Mouse (Mus musculus): ENCODE measurements around the gene Lime1. TPM values are rescaled to one million over a fixed set of nuclear protein-coding genes. Genes with fewer than 3 reads are reported as not detected.

The Lime1 gene
- polyA plus RNA-seq, 1 experiment: 47.7 TPM

DNA sequence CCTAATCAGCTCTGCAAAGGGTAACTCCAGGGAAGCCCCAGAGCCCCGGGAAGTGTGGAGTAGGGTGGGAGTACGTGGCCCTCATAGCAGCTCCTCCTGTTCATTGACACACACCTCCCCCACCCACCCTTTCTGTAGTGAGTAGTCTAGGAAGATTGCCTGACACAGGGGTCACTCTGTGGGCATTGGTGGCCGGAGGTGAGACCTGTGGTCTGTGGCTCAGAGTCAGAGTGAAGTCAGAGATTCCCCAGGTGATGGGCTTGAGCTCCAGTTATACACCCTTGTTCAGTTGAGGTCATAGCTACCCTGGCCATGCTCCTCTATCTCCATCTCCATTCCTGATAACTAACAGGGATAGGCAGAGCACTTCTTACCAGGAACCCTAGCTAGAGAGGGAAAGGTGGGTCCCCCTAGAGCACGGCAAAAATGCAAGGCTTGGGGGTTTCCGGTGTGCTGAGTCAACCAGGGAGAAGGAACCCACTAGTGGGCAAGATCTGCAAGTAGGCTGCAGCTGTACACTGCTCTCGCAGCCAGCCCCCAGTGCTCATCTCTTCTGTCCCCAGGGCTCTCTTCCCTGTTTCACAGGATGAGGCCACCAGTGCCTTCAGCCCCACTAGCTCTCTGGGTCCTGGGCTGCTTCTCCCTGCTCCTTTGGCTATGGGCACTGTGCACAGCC lies 1.9 kb downstream of the Lime1 start:
- TF ChIP-seq CTCF (IDR thresholded peaks at IDR 0.05; ENCODE audit: control insufficient read depth, insufficient read depth, low read length) (no peak), POLR2A (IDR thresholded peaks at IDR 0.05; ENCODE audit: borderline replicate concordance, control insufficient read depth, low read depth, low read length) (no peak)
- Histone ChIP-seq H3K4me1 (ENCODE audit: control insufficient read depth, insufficient read depth, low read length) (no peaks in the 10 kb centered on the region; the same call in 1 of the 2 replicates), H3K4me3 (replicated peaks; ENCODE audit: control insufficient read depth, low read depth, low read length) (no peak overlapping the region), H3K27ac (ENCODE audit: control insufficient read depth, insufficient read depth, low read depth, low read length, poor library complexity) (no peak overlapping the region)
- WGBS: 86% methylated on average over 6 of the region's 6 CpGs

DNA sequence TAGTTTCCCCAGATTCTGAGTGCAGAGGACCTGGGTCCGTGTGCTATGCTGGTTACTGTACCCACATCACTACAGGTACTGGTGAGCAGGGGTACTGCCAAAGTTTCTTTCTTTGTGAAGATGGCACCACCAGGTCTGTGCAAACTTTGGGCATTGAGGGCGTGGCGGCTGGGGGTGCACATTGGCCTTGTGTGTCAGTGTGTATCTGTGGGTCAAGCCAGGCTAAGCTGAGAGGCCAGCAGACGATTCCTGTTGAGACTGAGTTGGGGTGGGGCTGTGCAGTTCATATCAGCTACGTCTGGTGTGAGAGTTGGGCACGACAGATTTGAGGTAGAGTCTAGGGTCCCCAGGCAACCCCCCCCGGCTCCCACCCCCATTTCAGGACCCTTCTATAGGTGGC lies 4.6 kb downstream of the Lime1 start:
- no peak overlapping the region for H3K27ac ChIP-seq (ENCODE audit: control insufficient read depth, insufficient read depth, low read depth, low read length, poor library complexity)
- H3K4me1 ChIP-seq (ENCODE audit: control insufficient read depth, insufficient read depth, low read length): no peaks in the 10 kb centered on the region
- no peak overlapping the region for H3K4me3 ChIP-seq (replicated peaks; ENCODE audit: control insufficient read depth, low read depth, low read length)
- no peak for TF ChIP-seq CTCF (IDR thresholded peaks at IDR 0.05; ENCODE audit: control insufficient read depth, insufficient read depth, low read length)
- TF ChIP-seq POLR2A (IDR thresholded peaks at IDR 0.05; ENCODE audit: borderline replicate concordance, control insufficient read depth, low read depth, low read length): no peak
- 77% methylated on average over 7 of the region's 7 CpGs for WGBS

DNA sequence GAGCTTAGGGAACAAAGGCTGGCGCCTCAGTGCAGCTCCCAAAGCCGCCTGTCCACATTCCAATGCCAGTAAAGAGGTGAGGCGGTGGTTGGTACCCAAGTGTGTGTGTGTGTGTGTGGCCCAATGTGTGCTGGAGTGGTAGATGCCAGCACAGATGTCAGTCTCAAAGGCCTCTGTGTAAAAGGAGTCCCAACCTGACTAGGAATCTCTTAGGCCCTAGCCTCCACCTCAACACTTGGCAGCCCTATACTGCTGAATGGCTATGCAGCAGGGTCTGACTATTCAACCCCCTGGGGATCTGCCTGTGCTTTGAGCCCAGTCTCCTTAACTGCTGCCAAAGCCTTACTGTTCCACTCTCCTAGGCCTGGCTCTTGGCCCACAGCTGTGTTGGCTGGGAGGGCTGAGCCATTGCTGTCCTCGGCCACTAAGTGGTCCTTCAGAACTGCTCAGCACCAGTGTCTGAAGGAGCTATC lies 5.1 kb downstream of the Lime1 start:
- H3K4me3 ChIP-seq (replicated peaks; ENCODE audit: control insufficient read depth, low read depth, low read length): no peak overlapping the region
- no peaks in the 10 kb centered on the region for H3K4me1 ChIP-seq (ENCODE audit: control insufficient read depth, insufficient read depth, low read length)
- TF ChIP-seq CTCF (IDR thresholded peaks at IDR 0.05; ENCODE audit: control insufficient read depth, insufficient read depth, low read length) (no peak), POLR2A (IDR thresholded peaks at IDR 0.05; ENCODE audit: borderline replicate concordance, control insufficient read depth, low read depth, low read length) (no peak)
- 98% methylated on average over 4 of the region's 4 CpGs for WGBS
- no peak overlapping the region for H3K27ac ChIP-seq (ENCODE audit: control insufficient read depth, insufficient read depth, low read depth, low read length, poor library complexity)

DNA sequence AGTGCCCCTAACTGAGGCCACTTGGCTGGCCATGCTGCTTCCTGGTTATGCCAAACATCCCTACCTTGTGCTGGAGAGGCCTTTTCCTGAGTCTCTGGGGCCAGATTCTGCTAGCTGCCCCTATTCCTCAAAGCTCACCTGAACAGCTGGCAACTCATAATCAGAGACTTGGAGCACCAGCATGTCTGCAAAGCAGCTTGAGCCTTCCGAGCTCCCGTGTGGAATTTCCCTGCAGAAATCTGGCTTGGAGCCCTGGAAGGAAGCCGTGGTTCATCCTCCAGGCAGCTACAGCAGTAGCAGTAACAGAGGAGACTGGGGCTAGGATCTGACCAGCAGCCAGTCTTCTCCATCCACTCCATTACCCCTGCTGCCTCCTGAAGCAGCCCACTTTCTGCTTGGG lies 6.0 kb downstream of the Lime1 start:
- 88% methylated on average over 3 of the region's 3 CpGs for WGBS
- no peaks in the 10 kb centered on the region for H3K4me1 ChIP-seq (ENCODE audit: control insufficient read depth, insufficient read depth, low read length)

DNA sequence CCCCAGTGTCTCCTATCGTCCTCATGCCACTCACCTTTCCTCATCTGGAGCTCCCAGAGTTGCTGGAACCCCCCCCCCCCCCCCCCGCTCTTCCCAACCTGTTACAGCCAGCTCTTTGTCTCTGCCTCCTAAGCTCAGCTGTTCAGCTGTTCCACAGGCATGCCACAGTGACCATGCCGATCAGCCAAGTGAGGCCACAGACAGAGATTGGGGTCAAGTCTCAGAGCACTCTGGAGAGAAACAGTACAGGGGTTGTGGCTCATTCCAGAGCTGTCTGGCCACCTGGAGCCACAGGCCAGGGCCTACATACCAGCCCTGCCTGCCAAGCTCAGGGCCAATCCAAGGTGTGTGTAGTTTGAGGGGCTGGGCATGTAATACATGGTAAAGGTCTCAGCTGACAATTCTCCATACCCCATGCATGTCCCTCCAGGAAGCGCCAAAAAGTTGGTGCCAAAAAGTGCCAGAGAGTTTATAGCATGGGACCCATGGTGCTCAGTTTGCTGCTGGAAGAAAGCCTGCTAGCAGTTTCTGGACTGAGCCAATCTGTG lies 6.9 kb downstream of the Lime1 start:
- TF ChIP-seq CTCF (IDR thresholded peaks at IDR 0.05; ENCODE audit: control insufficient read depth, insufficient read depth, low read length): no peak
- no peak for TF ChIP-seq POLR2A (IDR thresholded peaks at IDR 0.05; ENCODE audit: borderline replicate concordance, control insufficient read depth, low read depth, low read length)
- no peaks in the 10 kb centered on the region for H3K4me1 ChIP-seq (ENCODE audit: control insufficient read depth, insufficient read depth, low read length)
- 84% methylated on average over 4 of the region's 4 CpGs for whole genome bisulfite sequencing
- no peak overlapping the region for H3K27ac ChIP-seq (ENCODE audit: control insufficient read depth, insufficient read depth, low read depth, low read length, poor library complexity)
- H3K4me3 ChIP-seq (replicated peaks; ENCODE audit: control insufficient read depth, low read depth, low read length): no peak overlapping the region

More for the DNA sequence above, 6.0 kb downstream of the Lime1 start:
- Histone ChIP-seq H3K4me3 (replicated peaks; ENCODE audit: control insufficient read depth, low read depth, low read length) (no peak overlapping the region), H3K27ac (ENCODE audit: control insufficient read depth, insufficient read depth, low read depth, low read length, poor library complexity) (no peak overlapping the region)
- TF ChIP-seq POLR2A (IDR thresholded peaks at IDR 0.05; ENCODE audit: borderline replicate concordance, control insufficient read depth, low read depth, low read length): no peak
- TF ChIP-seq CTCF (IDR thresholded peaks at IDR 0.05; ENCODE audit: control insufficient read depth, insufficient read depth, low read length): no peak

DNA sequence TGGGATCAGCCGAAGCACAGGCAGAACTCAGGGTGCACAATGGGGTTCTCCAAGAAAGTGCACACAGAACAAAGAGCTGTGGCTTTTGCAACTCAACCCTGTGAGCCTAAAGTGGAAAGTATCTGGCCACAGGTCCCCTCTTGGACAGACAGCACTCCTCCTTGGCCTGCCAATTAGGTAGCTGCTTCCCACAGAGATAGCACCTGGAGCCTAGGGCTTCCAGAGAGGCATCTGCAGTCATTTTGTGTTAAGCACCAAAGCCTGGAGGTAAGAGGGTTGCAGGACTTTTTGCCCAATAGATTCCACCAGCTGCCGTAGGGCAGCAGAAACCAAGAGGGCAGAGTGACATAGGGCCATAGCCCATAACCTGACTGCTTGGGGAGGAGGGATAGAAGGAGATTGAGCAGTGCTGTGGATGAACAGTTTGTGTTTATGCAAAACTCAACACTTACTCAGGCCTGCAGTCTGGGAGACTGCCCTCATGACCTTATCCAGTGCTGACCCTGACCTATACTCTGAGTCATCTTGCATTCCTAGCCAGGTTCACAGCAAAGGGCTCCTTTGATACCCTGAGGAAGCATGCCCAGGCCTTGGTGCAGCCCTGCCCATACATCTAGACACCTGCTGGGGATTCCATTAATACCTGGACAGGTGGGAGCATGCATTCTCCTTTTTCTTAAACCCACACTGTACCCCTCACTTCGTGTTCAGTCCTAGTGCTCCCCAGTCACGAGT lies 10.4 kb downstream of the Lime1 start:
- no peak overlapping the region for H3K4me3 ChIP-seq (replicated peaks; ENCODE audit: control insufficient read depth, low read depth, low read length)
- no peak overlapping the region for H3K27ac ChIP-seq (ENCODE audit: control insufficient read depth, insufficient read depth, low read depth, low read length, poor library complexity)
- no peak for TF ChIP-seq CTCF (IDR thresholded peaks at IDR 0.05; ENCODE audit: control insufficient read depth, insufficient read depth, low read length)
- TF ChIP-seq POLR2A (IDR thresholded peaks at IDR 0.05; ENCODE audit: borderline replicate concordance, control insufficient read depth, low read depth, low read length): no peak
- no peaks in the 10 kb centered on the region for H3K4me1 ChIP-seq (ENCODE audit: control insufficient read depth, insufficient read depth, low read length)
- 81% methylated on average over 4 of the region's 4 CpGs for WGBS

DNA sequence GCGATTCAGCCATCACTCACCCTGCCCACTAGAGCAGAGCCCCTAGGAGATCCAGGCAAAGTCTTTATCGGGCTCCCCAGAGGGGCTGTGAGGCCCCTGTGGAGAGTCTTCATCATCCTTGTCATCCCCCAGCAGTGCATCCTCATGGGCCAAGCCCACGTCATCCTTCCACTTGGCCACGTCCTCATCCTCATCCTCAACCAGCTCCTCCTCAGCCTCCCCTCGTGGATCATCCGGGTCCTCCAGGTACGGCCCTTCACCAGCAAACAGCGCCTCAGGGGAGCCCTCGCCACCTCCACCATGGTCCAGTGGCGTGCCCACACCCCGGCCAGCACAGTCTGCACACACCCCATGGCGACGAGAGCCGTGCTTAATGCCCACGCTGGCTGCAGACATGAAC lies 11.1 kb downstream of the Lime1 start:
- Histone ChIP-seq H3K4me3 (replicated peaks; ENCODE audit: control insufficient read depth, low read depth, low read length) (no peak overlapping the region), H3K27ac (ENCODE audit: control insufficient read depth, insufficient read depth, low read depth, low read length, poor library complexity) (no peak overlapping the region), H3K4me1 (ENCODE audit: control insufficient read depth, insufficient read depth, low read length) (no peaks in the 10 kb centered on the region)
- WGBS: 89% methylated on average over 15 of the region's 15 CpGs
- TF ChIP-seq CTCF (IDR thresholded peaks at IDR 0.05; ENCODE audit: control insufficient read depth, insufficient read depth, low read length) (no peak), POLR2A (IDR thresholded peaks at IDR 0.05; ENCODE audit: borderline replicate concordance, control insufficient read depth, low read depth, low read length) (no peak)

DNA sequence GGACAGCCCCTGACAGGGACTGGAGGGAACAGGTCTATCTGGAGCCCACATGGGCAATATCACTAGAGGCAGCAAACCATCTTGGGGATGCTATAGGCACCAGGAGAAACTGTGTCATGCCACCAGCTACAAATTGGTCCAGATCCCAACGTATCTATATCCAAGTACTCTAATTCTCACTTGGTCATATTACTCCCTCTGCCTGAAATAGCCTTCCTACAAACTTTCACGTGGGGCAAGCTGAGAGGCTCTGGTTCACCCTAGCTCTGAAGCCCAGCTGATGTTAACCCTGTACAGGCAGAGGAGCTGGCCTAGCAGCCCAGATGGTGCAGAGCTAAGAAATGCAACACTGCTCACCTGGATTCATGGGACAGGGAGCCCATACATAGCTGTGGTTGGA lies 11.7 kb downstream of the Lime1 start:
- Histone ChIP-seq H3K4me1 (ENCODE audit: control insufficient read depth, insufficient read depth, low read length) (no peaks in the 10 kb centered on the region), H3K4me3 (replicated peaks; ENCODE audit: control insufficient read depth, low read depth, low read length) (no peak overlapping the region), H3K27ac (ENCODE audit: control insufficient read depth, insufficient read depth, low read depth, low read length, poor library complexity) (no peak overlapping the region)
- WGBS: 72% methylated on average over 2 of the region's 2 CpGs
- TF ChIP-seq POLR2A (IDR thresholded peaks at IDR 0.05; ENCODE audit: borderline replicate concordance, control insufficient read depth, low read depth, low read length) (no peak), CTCF (IDR thresholded peaks at IDR 0.05; ENCODE audit: control insufficient read depth, insufficient read depth, low read length) (no peak)
